Mouse (Mus musculus) heart, postnatal 0 days (tissue): ENCODE results near the gene Fhl5.
"Not testable (repeated sequence)": the region's sequence is repeated elsewhere in the genome, so short reads cannot be mapped to it uniquely, and the experiment has no call there.

Experiments
- CTCF ChIP-seq: IDR thresholded peaks from 2 replicates; pipeline ENCODE4 v1.5.1; 2016; ENCODE audit warnings: antibody characterized with exemption, control low read depth, low read depth
- EP300 ChIP-seq: IDR thresholded peaks from 2 replicates; pipeline ENCODE4 v1.6.1; 2016; ENCODE audit warnings: antibody characterized with exemption, low read depth

DNA sequence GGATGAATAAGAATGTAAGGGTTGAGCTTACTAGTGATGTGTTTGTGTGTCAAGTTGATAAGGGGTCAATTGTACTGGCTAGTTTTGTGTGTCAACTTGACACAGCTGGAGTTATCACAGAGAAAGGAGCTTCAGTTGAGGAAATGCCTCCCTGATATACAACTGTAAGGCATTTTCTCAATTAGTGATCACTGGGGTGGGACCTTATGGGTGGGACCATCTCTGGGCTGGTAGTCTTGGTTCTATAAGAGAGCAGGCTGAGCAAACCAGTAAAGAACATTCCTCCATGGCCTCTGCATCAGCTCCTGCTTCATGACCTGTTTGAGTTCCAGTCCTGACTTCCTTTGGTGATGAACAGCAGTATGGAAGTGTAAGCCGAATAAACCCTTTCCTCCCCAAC is 7.0 kb downstream of the Fhl5 start:
- not testable (repeated sequence) for TF ChIP-seq CTCF, EP300
